Mouse (Mus musculus) stomach, postnatal 0 days (tissue): ENCODE data around the gene Astn2. TPM values are rescaled to one million over a fixed set of nuclear protein-coding genes. Genes with fewer than 3 reads are reported as not detected.

Source experiments
- ATAC-seq: fragments of 200-750 bp; cut with Nextera tagmentation; 2 replicates; pipeline ENCODE4 v1.8.0; 2017; ENCODE audit not compliant: low FRiP score, low TSS enrichment
- DNase-seq: peaks from one replicate; pipeline ENCODE4 v3.0.0-alpha.2; 2016; ENCODE audit warnings: low spot score
- H3K27ac ChIP-seq: fragments of 300-500 bp; sonication (generic); replicated peaks from 2 replicates; pipeline ENCODE4 v1.5.1; 2014; ENCODE audit warnings: mild to moderate bottlenecking, control low read depth
- H3K27me3 ChIP-seq: fragments of 300-500 bp; sonication (generic); 2 replicates; pipeline ENCODE4 v1.6.1; 2014; ENCODE audit warnings: low read length; ENCODE audit not compliant: control insufficient read depth, insufficient read depth
- H3K36me3 ChIP-seq: fragments of 300-500 bp; sonication (generic); 2 replicates; pipeline ENCODE4 v1.6.1; 2014; ENCODE audit warnings: low read length, mixed read lengths; ENCODE audit not compliant: control insufficient read depth, insufficient read depth
- H3K4me1 ChIP-seq: fragments of 300-500 bp; sonication (generic); replicated peaks from 2 replicates; pipeline ENCODE4 v1.6.1; 2014; ENCODE audit warnings: antibody characterized with exemption; ENCODE audit not compliant: control insufficient read depth, insufficient read depth
- H3K4me2 ChIP-seq: fragments of 300-500 bp; sonication (generic); replicated peaks from 2 replicates; pipeline ENCODE4 v1.6.1; 2014; ENCODE audit warnings: low read depth, mild to moderate bottlenecking, control low read depth, moderate library complexity
- H3K4me3 ChIP-seq: fragments of 300-500 bp; sonication (generic); 2 replicates; pipeline ENCODE4 v1.5.1; 2014; ENCODE audit warnings: low read depth, low read length, control low read depth
- H3K9ac ChIP-seq: fragments of 300-500 bp; sonication (generic); 2 replicates; pipeline ENCODE4 v1.6.1; 2014; ENCODE audit warnings: mild to moderate bottlenecking, low read length, control low read depth, mixed read lengths
- H3K9me3 ChIP-seq: fragments of 300-500 bp; sonication (generic); 2 replicates; pipeline ENCODE4 v1.6.1; 2016; ENCODE audit warnings: low read length; ENCODE audit not compliant: control insufficient read depth
- CTCF ChIP-seq: IDR thresholded peaks from 2 replicates; pipeline ENCODE4 v1.5.1; 2016; ENCODE audit warnings: antibody characterized with exemption, low read depth, mild to moderate bottlenecking, moderate library complexity
- EP300 ChIP-seq: optimal IDR thresholded peaks from 2 replicates; pipeline ENCODE3; 2016; ENCODE audit warnings: antibody characterized with exemption
- WGBS: fragments of 180-500 bp; shearing (Covaris S2); extraction: QIAGEN DNeasy Blood & Tissue Kit; methylation state at CpG from one replicate; pipeline ENCODE4 v1.1.7; 2014; 5-methylcytosine and 5-hydroxymethylcytosine counted together
- polyA plus RNA-seq: library from polyadenylated mRNA; unstranded; fragments of >200 nt; fragmentation: Nextera tagmentation; extraction: Ambion mirVana; gene quantifications from 2 replicates; pipeline ENCODE4 v1.2.1, GENCODE M21; 2015

Astn2 gene
- polyA plus RNA-seq, 1 experiment from 2014 or later = 0.16 TPM

DNA sequence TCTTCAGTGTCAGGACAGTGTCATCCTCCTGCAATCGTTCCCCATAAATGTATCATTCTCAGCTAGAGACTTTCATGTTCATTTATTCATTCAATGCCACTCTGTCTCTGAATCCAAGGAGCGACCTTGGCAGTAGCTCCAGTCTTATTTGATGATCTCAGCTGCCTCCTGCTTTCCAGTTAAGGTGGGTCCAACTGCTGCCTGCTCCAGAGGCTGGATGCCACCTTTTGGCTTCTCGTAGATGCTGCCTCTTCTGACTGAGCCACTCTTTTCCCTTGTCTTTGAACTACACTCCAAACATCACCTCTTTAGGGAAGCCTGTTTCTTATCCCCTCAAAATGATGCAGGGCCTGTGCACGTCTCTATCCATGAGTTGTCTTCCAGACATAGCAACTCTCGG, 1002.1 kb downstream of the Astn2 start:
- Histone ChIP-seq H3K9me3 (no peaks in the 10 kb centered on the region), H3K27me3 (no peaks in the 10 kb centered on the region), H3K9ac (no peak overlapping the region), H3K27ac (no peak overlapping the region), H3K4me2 (no peak overlapping the region), H3K4me1 (no peaks in the 10 kb centered on the region), H3K4me3 (no peak overlapping the region), H3K36me3 (no peaks in the 10 kb centered on the region)
- ATAC-seq (no peak), DNase-seq (no peak)
- TF ChIP-seq CTCF (no peak), EP300 (no peak)
- WGBS = 72% methylated on average over 5 of the region's 5 CpGs

DNA sequence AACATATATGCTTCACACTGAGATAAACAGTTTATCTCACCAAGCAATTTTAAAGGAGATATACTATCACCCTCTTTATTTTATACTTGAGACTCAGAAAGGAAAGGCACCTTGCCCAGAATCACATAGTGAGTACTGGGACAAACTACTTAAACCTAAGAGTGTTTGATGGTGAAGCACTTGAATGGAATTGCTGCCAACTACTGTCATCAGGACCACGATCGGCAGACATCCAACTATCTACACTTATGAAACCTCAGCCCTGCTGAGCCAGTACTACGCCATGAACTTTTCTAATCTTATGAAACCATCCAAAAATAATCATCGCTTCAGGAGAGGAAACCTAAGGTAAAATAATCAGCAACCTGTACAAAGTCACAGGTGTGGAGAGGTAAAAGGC, 1005.0 kb downstream of the Astn2 start:
- TF ChIP-seq EP300 (no peak), CTCF (no peak)
- H3K9me3 ChIP-seq = no peaks in the 10 kb centered on the region
- H3K27me3 ChIP-seq = no peaks in the 10 kb centered on the region
- H3K4me1 ChIP-seq = no peaks in the 10 kb centered on the region
- H3K9ac ChIP-seq = no peak overlapping the region
- no peak overlapping the region for H3K4me3 ChIP-seq
- no peak overlapping the region for H3K27ac ChIP-seq
- no peaks in the 10 kb centered on the region for H3K36me3 ChIP-seq
- no peak overlapping the region for H3K4me2 ChIP-seq
- ATAC-seq (no peak), DNase-seq (no peak)
- WGBS = 94% methylated on average over 4 of the region's 4 CpGs

DNA sequence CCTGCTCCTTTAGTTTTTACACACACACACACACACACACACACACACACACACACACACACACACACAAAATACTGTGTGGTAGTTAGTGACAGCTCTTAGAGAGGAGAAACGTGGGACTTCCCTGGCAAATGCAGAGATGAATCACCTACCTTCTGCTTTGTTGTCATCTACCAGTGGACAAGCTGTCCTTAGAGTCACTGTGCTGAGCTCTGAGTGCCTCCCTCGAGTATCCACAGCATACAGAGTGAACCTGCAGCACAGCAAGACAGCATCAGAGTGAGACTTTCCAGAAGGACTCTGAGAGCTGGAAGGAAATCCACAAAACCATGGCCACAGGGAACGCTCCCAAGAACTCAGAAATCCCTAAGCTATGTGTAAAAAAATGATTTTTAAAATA, 1007.6 kb downstream of the Astn2 start:
- no peaks in the 10 kb centered on the region for H3K9me3 ChIP-seq
- ATAC-seq (no peak), DNase-seq (no peak)
- H3K4me3 ChIP-seq = no peak overlapping the region
- no peaks in the 10 kb centered on the region for H3K27me3 ChIP-seq
- no peak for TF ChIP-seq CTCF
- no peak for TF ChIP-seq EP300
- H3K27ac ChIP-seq = no peak overlapping the region
- no peak overlapping the region for H3K9ac ChIP-seq
- WGBS = 55% methylated on average over 3 of the region's 3 CpGs
- no peak overlapping the region for H3K4me2 ChIP-seq
- no peaks in the 10 kb centered on the region for H3K4me1 ChIP-seq
- no peaks in the 10 kb centered on the region for H3K36me3 ChIP-seq

DNA sequence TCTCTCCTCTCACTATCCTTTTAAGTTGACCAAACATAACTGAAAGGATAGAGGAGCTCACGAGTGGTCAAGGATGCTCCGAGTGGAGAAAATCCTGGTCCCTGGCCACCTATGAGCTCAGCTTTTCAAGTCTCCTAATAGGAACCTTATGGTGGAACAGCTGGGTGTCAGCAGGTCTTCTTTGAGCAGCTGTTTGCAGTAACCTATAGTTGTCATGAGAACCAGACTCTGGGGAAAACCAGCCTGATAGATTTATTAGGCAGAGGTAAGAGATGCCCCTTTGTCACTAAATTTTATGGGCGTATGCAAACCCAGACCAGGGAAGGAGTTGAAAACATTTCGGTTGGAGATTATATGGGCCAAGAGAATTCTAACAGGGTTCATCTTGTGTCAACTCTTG, 1013.4 kb downstream of the Astn2 start:
- no peak for DNase-seq
- H3K9ac ChIP-seq = no peak overlapping the region

DNA sequence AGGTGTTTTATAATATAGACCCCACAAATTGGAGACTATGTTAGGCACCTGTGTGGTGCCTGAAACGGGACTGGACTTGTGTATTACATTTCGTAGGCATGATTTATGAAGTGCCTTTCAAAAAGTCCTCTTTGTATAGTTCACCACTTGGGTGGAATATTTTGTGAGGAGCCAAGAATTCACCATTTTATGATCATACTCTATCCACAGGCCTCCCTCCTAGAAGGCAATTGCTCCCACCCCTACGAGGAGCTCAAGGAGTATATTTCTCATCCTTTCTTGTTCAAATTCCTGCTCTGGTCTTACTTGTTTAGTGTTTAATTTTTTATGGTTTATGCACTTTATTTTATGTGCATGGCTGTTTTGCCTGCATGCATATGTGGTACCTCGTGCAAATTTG, 1021.3 kb downstream of the Astn2 start:
- ATAC-seq (no peak), DNase-seq (no peak)
- no peaks in the 10 kb centered on the region for H3K4me1 ChIP-seq
- H3K27me3 ChIP-seq = no peaks in the 10 kb centered on the region
- H3K9ac ChIP-seq = no peak overlapping the region
- H3K27ac ChIP-seq = no peak overlapping the region
- H3K4me3 ChIP-seq = no peak overlapping the region
- H3K9me3 ChIP-seq = no peaks in the 10 kb centered on the region
- no peaks in the 10 kb centered on the region for H3K36me3 ChIP-seq
- WGBS = 84% methylated on average over 4 of the region's 4 CpGs
- H3K4me2 ChIP-seq = no peak overlapping the region
- TF ChIP-seq CTCF = no peak
- no peak for TF ChIP-seq EP300

More for the DNA sequence above, 1013.4 kb downstream of the Astn2 start:
- H3K27ac ChIP-seq = no peak overlapping the region
- no peaks in the 10 kb centered on the region for H3K4me1 ChIP-seq
- no peaks in the 10 kb centered on the region for H3K27me3 ChIP-seq
- no peaks in the 10 kb centered on the region for H3K9me3 ChIP-seq
- H3K36me3 ChIP-seq = no peaks in the 10 kb centered on the region
- no peak overlapping the region for H3K4me2 ChIP-seq
- H3K4me3 ChIP-seq = no peak overlapping the region
- TF ChIP-seq EP300 = no peak
- no peak for TF ChIP-seq CTCF
- WGBS = 58% methylated on average over 4 of the region's 4 CpGs
- no peak for ATAC-seq

DNA sequence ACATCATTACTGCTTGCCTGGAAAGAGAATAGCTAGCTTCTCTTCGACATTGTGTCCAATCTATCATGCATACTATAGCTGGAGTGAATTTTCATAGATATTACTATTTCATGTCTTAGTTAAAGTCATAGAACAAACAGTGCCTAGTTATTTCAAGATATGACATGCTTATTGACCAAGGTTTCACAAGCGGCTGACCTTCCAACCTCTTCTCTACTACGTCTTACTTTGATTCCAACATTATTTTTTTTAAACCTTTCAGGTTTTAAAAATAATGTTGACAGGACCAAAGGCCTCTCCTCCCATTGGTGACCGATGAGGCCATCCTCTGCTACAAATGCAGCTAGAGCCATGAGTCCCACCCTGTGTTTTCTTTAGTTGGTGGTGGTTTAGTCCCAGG, 1025.0 kb downstream of the Astn2 start:
- Histone ChIP-seq H3K9ac (no peak overlapping the region), H3K27ac (no peak overlapping the region), H3K36me3 (no peaks in the 10 kb centered on the region), H3K4me3 (no peak overlapping the region), H3K4me1 (no peaks in the 10 kb centered on the region), H3K9me3 (no peaks in the 10 kb centered on the region), H3K4me2 (no peak overlapping the region), H3K27me3 (no peaks in the 10 kb centered on the region)
- no peak for TF ChIP-seq EP300
- TF ChIP-seq CTCF = no peak
- DNase-seq = no peak
- no peak for ATAC-seq
- 70% methylated on average over 4 of the region's 4 CpGs for WGBS

DNA sequence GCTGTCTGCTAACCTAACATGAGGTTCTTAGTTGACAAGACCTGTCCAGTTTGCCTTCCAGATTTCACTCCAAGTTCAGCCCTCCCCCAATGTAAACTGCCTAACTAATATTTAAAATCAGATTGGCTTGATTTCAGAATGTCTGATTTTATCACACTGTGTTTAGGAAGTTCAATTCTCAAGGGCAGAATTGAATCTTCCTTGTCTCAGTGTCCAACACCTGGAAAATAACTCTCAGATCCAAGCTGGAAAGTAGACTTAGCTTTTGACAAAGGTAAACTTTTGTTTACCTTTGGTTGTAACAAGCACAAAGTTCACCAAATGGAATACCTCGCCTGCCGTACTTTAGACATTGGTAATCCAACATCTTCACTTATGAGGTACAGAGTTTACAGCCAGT, 1027.8 kb downstream of the Astn2 start:
- no peak for ATAC-seq
- TF ChIP-seq CTCF (no peak), EP300 (no peak)
- no peaks in the 10 kb centered on the region for H3K36me3 ChIP-seq

More for the DNA sequence above, 1027.8 kb downstream of the Astn2 start:
- no peak for DNase-seq
- H3K4me3 ChIP-seq = no peak overlapping the region
- H3K4me1 ChIP-seq = no peaks in the 10 kb centered on the region
- H3K4me2 ChIP-seq = no peak overlapping the region
- H3K9ac ChIP-seq = no peak overlapping the region
- WGBS = 58% methylated on average over 2 of the region's 2 CpGs
- no peaks in the 10 kb centered on the region for H3K27me3 ChIP-seq
- no peak overlapping the region for H3K27ac ChIP-seq
- no peaks in the 10 kb centered on the region for H3K9me3 ChIP-seq
